Mouse (Mus musculus): Measurements from ENCODE around the gene Pnrc1. TPM values are rescaled to one million over a fixed set of nuclear protein-coding genes. Genes with fewer than 3 reads are reported as not detected.
"Not testable (repeated sequence)": the region's sequence is repeated elsewhere in the genome, so short reads cannot be mapped to it uniquely, and the experiment has no call there.

Pnrc1 gene
- polyA plus RNA-seq, 1 experiment from 2014 or later = 57.0 TPM

- no peak overlapping the region for H3K9ac ChIP-seq (ENCODE audit: low read length)
- no peaks in the 10 kb centered on the region for H3K36me3 ChIP-seq (ENCODE audit: control insufficient read depth, insufficient read depth, low read length)
- H3K27ac ChIP-seq (ENCODE audit: low read length) = no peak overlapping the region
- no peaks in the 10 kb centered on the region for H3K4me1 ChIP-seq (ENCODE audit: control insufficient read depth, insufficient read depth, low read length)
- H3K4me2 ChIP-seq (ENCODE audit: low read depth, low read length) = no peak overlapping the region
- no peak overlapping the region for H3K4me3 ChIP-seq (replicated peaks; ENCODE audit: low read length)
- ATAC-seq (ENCODE audit: insufficient read depth, low FRiP score) = no peak
- 86% methylated on average over 1 of the region's 1 CpGs for WGBS
- H3K9me3 ChIP-seq (replicated peaks; ENCODE audit: control insufficient read depth, low read length) = no peaks in the 10 kb centered on the region
- no peaks in the 10 kb centered on the region for H3K27me3 ChIP-seq (ENCODE audit: control insufficient read depth, insufficient read depth, low read length)
Measured at GRCm38 (mm10) chr4:33303057-33303456, 13.1 kb upstream of the Pnrc1 start.

- H3K27me3 ChIP-seq (ENCODE audit: control insufficient read depth, insufficient read depth, low read length); ATAC-seq (ENCODE audit: insufficient read depth, low FRiP score); H3K9ac ChIP-seq (ENCODE audit: low read length); H3K36me3 ChIP-seq (ENCODE audit: control insufficient read depth, insufficient read depth, low read length); H3K4me1 ChIP-seq (ENCODE audit: control insufficient read depth, insufficient read depth, low read length); H3K4me3 ChIP-seq (replicated peaks; ENCODE audit: low read length); H3K9me3 ChIP-seq (replicated peaks; ENCODE audit: control insufficient read depth, low read length); H3K4me2 ChIP-seq (ENCODE audit: low read depth, low read length); H3K27ac ChIP-seq (ENCODE audit: low read length): not testable (repeated sequence)
- 90% methylated on average over 6 of the region's 6 CpGs for WGBS
Measured at GRCm38 (mm10) chr4:33300891-33301665, 11.1 kb upstream of the Pnrc1 start.

- 23% methylated on average over 16 of the region's 16 CpGs for WGBS
- Histone ChIP-seq H3K27me3 (ENCODE audit: control insufficient read depth, insufficient read depth, low read length) (no peaks in the 10 kb centered on the region), H3K4me1 (ENCODE audit: control insufficient read depth, insufficient read depth, low read length) (no peaks in the 10 kb centered on the region), H3K9ac (ENCODE audit: low read length) (peak overlapping the region; percentile 42; the same call in 1 of the 2 replicates), H3K27ac (ENCODE audit: low read length) (no peak overlapping the region), H3K9me3 (replicated peaks; ENCODE audit: control insufficient read depth, low read length) (no peaks in the 10 kb centered on the region), H3K4me2 (ENCODE audit: low read depth, low read length) (peak overlapping the region; percentile 38), H3K36me3 (ENCODE audit: control insufficient read depth, insufficient read depth, low read length) (no peaks in the 10 kb centered on the region), H3K4me3 (replicated peaks; ENCODE audit: low read length) (no peak overlapping the region)
- no peak for ATAC-seq (ENCODE audit: insufficient read depth, low FRiP score)
Measured at GRCm38 (mm10) chr4:33292409-33293370, 2.7 kb upstream of the Pnrc1 start.

- Histone ChIP-seq H3K4me3 (replicated peaks; ENCODE audit: low read length) (no peak overlapping the region), H3K4me1 (ENCODE audit: control insufficient read depth, insufficient read depth, low read length) (no peaks in the 10 kb centered on the region), H3K9me3 (replicated peaks; ENCODE audit: control insufficient read depth, low read length) (no peaks in the 10 kb centered on the region), H3K36me3 (ENCODE audit: control insufficient read depth, insufficient read depth, low read length) (no peaks in the 10 kb centered on the region), H3K27ac (ENCODE audit: low read length) (no peak overlapping the region), H3K9ac (ENCODE audit: low read length) (no peak overlapping the region), H3K27me3 (ENCODE audit: control insufficient read depth, insufficient read depth, low read length) (no peaks in the 10 kb centered on the region), H3K4me2 (ENCODE audit: low read depth, low read length) (no peak overlapping the region)
- WGBS = 44% methylated on average over 4 of the region's 4 CpGs
- no peak for ATAC-seq (ENCODE audit: insufficient read depth, low FRiP score)
Measured at GRCm38 (mm10) chr4:33290878-33291277, 915 bp upstream of the Pnrc1 start.

GRCm38 (mm10) chr4:33289106-33289650 is 785 bp downstream of the Pnrc1 start:
- Histone ChIP-seq H3K4me1 (ENCODE audit: control insufficient read depth, insufficient read depth, low read length) (no peaks in the 10 kb centered on the region), H3K4me3 (replicated peaks; ENCODE audit: low read length) (peak overlapping the region; percentile 40), H3K9me3 (replicated peaks; ENCODE audit: control insufficient read depth, low read length) (no peaks in the 10 kb centered on the region), H3K4me2 (ENCODE audit: low read depth, low read length) (peak overlapping the region; percentile 41), H3K27me3 (ENCODE audit: control insufficient read depth, insufficient read depth, low read length) (no peaks in the 10 kb centered on the region), H3K36me3 (ENCODE audit: control insufficient read depth, insufficient read depth, low read length) (no peaks in the 10 kb centered on the region), H3K9ac (ENCODE audit: low read length) (peak overlapping the region; percentile 60; the same call in 1 of the 2 replicates), H3K27ac (ENCODE audit: low read length) (0 out of 2 replicates have a peak overlapping the region, but pooled peaks have one; percentile 38)
- ATAC-seq (ENCODE audit: insufficient read depth, low FRiP score) = no peak
- 78% methylated on average over 12 of the region's 12 CpGs for WGBS

- WGBS = 82% methylated on average over 8 of the region's 8 CpGs
Measured at GRCm38 (mm10) chr4:33285448-33285847, 4.5 kb downstream of the Pnrc1 start.

GRCm38 (mm10) chr4:33284083-33284880 is 5.7 kb downstream of the Pnrc1 start:
- H3K4me3 ChIP-seq (replicated peaks; ENCODE audit: low read length) = no peak overlapping the region
- 65% methylated on average over 5 of the region's 5 CpGs for WGBS
- no peaks in the 10 kb centered on the region for H3K4me1 ChIP-seq (ENCODE audit: control insufficient read depth, insufficient read depth, low read length)
- no peaks in the 10 kb centered on the region for H3K36me3 ChIP-seq (ENCODE audit: control insufficient read depth, insufficient read depth, low read length)
- no peak overlapping the region for H3K4me2 ChIP-seq (ENCODE audit: low read depth, low read length)
- no peak for ATAC-seq (ENCODE audit: insufficient read depth, low FRiP score)
- no peaks in the 10 kb centered on the region for H3K9me3 ChIP-seq (replicated peaks; ENCODE audit: control insufficient read depth, low read length)
- no peak overlapping the region for H3K9ac ChIP-seq (ENCODE audit: low read length)
- H3K27me3 ChIP-seq (ENCODE audit: control insufficient read depth, insufficient read depth, low read length) = no peaks in the 10 kb centered on the region
- H3K27ac ChIP-seq (ENCODE audit: low read length) = no peak overlapping the region

More at GRCm38 (mm10) chr4:33285448-33285847, 4.5 kb downstream of the Pnrc1 start:
- H3K4me2 ChIP-seq (ENCODE audit: low read depth, low read length) = no peak overlapping the region
- H3K4me3 ChIP-seq (replicated peaks; ENCODE audit: low read length) = no peak overlapping the region
- no peaks in the 10 kb centered on the region for H3K36me3 ChIP-seq (ENCODE audit: control insufficient read depth, insufficient read depth, low read length)
- H3K4me1 ChIP-seq (ENCODE audit: control insufficient read depth, insufficient read depth, low read length) = no peaks in the 10 kb centered on the region
- no peaks in the 10 kb centered on the region for H3K27me3 ChIP-seq (ENCODE audit: control insufficient read depth, insufficient read depth, low read length)
- ATAC-seq (ENCODE audit: insufficient read depth, low FRiP score) = no peak
- H3K9ac ChIP-seq (ENCODE audit: low read length) = no peak overlapping the region
- no peak overlapping the region for H3K27ac ChIP-seq (ENCODE audit: low read length)
- no peaks in the 10 kb centered on the region for H3K9me3 ChIP-seq (replicated peaks; ENCODE audit: control insufficient read depth, low read length)

GRCm38 (mm10) chr4:33281891-33282685 is 7.9 kb downstream of the Pnrc1 start:
- WGBS = 73% methylated on average over 3 of the region's 3 CpGs
- H3K27me3 ChIP-seq (ENCODE audit: control insufficient read depth, insufficient read depth, low read length) = no peaks in the 10 kb centered on the region
- no peak for ATAC-seq (ENCODE audit: insufficient read depth, low FRiP score)
- no peaks in the 10 kb centered on the region for H3K9me3 ChIP-seq (replicated peaks; ENCODE audit: control insufficient read depth, low read length)
- no peaks in the 10 kb centered on the region for H3K36me3 ChIP-seq (ENCODE audit: control insufficient read depth, insufficient read depth, low read length)
- H3K4me2 ChIP-seq (ENCODE audit: low read depth, low read length) = no peak overlapping the region
- no peak overlapping the region for H3K9ac ChIP-seq (ENCODE audit: low read length)
- no peak overlapping the region for H3K27ac ChIP-seq (ENCODE audit: low read length)
- H3K4me1 ChIP-seq (ENCODE audit: control insufficient read depth, insufficient read depth, low read length) = no peaks in the 10 kb centered on the region
- no peak overlapping the region for H3K4me3 ChIP-seq (replicated peaks; ENCODE audit: low read length)
